Mouse (Mus musculus): ENCODE measurements around the gene Harbi1. TPM values are rescaled to one million over a fixed set of nuclear protein-coding genes. Genes with fewer than 3 reads are reported as not detected.

Harbi1 gene
- total RNA-seq, 2 experiments from 2014 or later = 4.9 to 5.6 TPM

GRCm38 (mm10) chr2:91689452-91689851 is 21.2 kb upstream of the Harbi1 start:
- TF ChIP-seq CTCF (IDR thresholded peaks at IDR 0.05) = no peak
- Histone ChIP-seq H3K4me3 (no peak overlapping the region), H3K27ac (no peak overlapping the region)
- intact Hi-C loops (cut with DNase I) = no loop called here
- peak; percentile 49 for DNase-seq

- Histone ChIP-seq H3K4me3 (no peak overlapping the region), H3K27ac (peak overlapping the region; percentile 59)
- DNase-seq = no peak
Observed at GRCm38 (mm10) chr2:91695436-91696224, 15.0 kb upstream of the Harbi1 start.

GRCm38 (mm10) chr2:91696225-91696590 is 14.4 kb upstream of the Harbi1 start:
- intact Hi-C loops (cut with DNase I) = no loop called here
- Histone ChIP-seq H3K27ac (peak overlapping the region; percentile 59), H3K4me3 (no peak overlapping the region)
- no peak for TF ChIP-seq CTCF (IDR thresholded peaks at IDR 0.05)
- DNase-seq = no peak

More at GRCm38 (mm10) chr2:91695436-91696224, 15.0 kb upstream of the Harbi1 start:
- intact Hi-C loops (cut with DNase I) = no loop called here
- no peak for TF ChIP-seq CTCF (IDR thresholded peaks at IDR 0.05)

GRCm38 (mm10) chr2:91699225-91699624 is 11.4 kb upstream of the Harbi1 start:
- no peak for TF ChIP-seq CTCF (IDR thresholded peaks at IDR 0.05)
- intact Hi-C loops (cut with DNase I) = no loop called here
- Histone ChIP-seq H3K4me3 (no peak overlapping the region), H3K27ac (peak overlapping the region; percentile 75)
- DNase-seq = no peak

- intact Hi-C loops (cut with DNase I) = no loop called here
Observed at GRCm38 (mm10) chr2:91701366-91701765, 9.3 kb upstream of the Harbi1 start.

GRCm38 (mm10) chr2:91705736-91706135 is 4.9 kb upstream of the Harbi1 start:
- Histone ChIP-seq H3K27ac (no peak overlapping the region), H3K4me3 (no peak overlapping the region)
- intact Hi-C loops (cut with DNase I) = no loop called here
- no peak for DNase-seq
- no peak for TF ChIP-seq CTCF (IDR thresholded peaks at IDR 0.05)

More at GRCm38 (mm10) chr2:91701366-91701765, 9.3 kb upstream of the Harbi1 start:
- no peak for DNase-seq
- TF ChIP-seq CTCF (IDR thresholded peaks at IDR 0.05) = no peak
- Histone ChIP-seq H3K4me3 (no peak overlapping the region), H3K27ac (no peak overlapping the region)

- DNase-seq = no peak
- Histone ChIP-seq H3K27ac (no peak overlapping the region), H3K4me3 (no peak overlapping the region)
- intact Hi-C loops (cut with DNase I) = no loop called here
- no peak for TF ChIP-seq CTCF (IDR thresholded peaks at IDR 0.05)
Observed at GRCm38 (mm10) chr2:91706456-91706855, 4.2 kb upstream of the Harbi1 start.

- TF ChIP-seq CTCF (IDR thresholded peaks at IDR 0.05) = no peak
- no peak overlapping the region for H3K27ac ChIP-seq
- H3K4me3 ChIP-seq = no peak overlapping the region
- intact Hi-C loops (cut with DNase I) = no loop called here
- DNase-seq = no peak
Observed at GRCm38 (mm10) chr2:91708361-91708760, 2.3 kb upstream of the Harbi1 start.

- Histone ChIP-seq H3K27ac (peak overlapping the region; percentile 99), H3K4me3 (peak overlapping the region; percentile 91)
- no peak for DNase-seq
- TF ChIP-seq CTCF (IDR thresholded peaks at IDR 0.05) = no peak
- intact Hi-C loops (cut with DNase I) = loop anchor here (2.0 kb wide), 1 partner anchor 19 kb away; the partner anchor contains the start of gene Ambra1
Observed at GRCm38 (mm10) chr2:91711256-91711925, 739 bp downstream of the Harbi1 start.

- Histone ChIP-seq H3K27ac (no peak overlapping the region), H3K4me3 (no peak overlapping the region)
- DNase-seq = no peak
- intact Hi-C loops (cut with DNase I) = no loop called here
- TF ChIP-seq CTCF (IDR thresholded peaks at IDR 0.05) = no peak
Observed at GRCm38 (mm10) chr2:91714921-91715320, 4.3 kb downstream of the Harbi1 start.

GRCm38 (mm10) chr2:91718276-91718675 is 7.6 kb downstream of the Harbi1 start:
- H3K27ac ChIP-seq = no peak overlapping the region
- no peak for TF ChIP-seq CTCF (IDR thresholded peaks at IDR 0.05)
- intact Hi-C loops (cut with DNase I) = no loop called here
- DNase-seq = no peak
- H3K4me3 ChIP-seq = no peak overlapping the region

- Histone ChIP-seq H3K4me3 (no peak overlapping the region), H3K27ac (no peak overlapping the region)
- intact Hi-C loops (cut with DNase I) = no loop called here
- DNase-seq = no peak
- TF ChIP-seq CTCF (IDR thresholded peaks at IDR 0.05) = no peak
Observed at GRCm38 (mm10) chr2:91723382-91723781, 12.7 kb downstream of the Harbi1 start.

GRCm38 (mm10) chr2:91723951-91724350 is 13.3 kb downstream of the Harbi1 start:
- intact Hi-C loops (cut with DNase I) = no loop called here
- DNase-seq = no peak

More at GRCm38 (mm10) chr2:91723951-91724350, 13.3 kb downstream of the Harbi1 start:
- H3K27ac ChIP-seq = no peak overlapping the region
- no peak for TF ChIP-seq CTCF (IDR thresholded peaks at IDR 0.05)
- H3K4me3 ChIP-seq = no peak overlapping the region
